Mouse (Mus musculus) embryonic facial prominence, embryonic 11.5 days (tissue): ENCODE data around the gene Rbm6. TPM values are rescaled to one million over a fixed set of nuclear protein-coding genes. Genes with fewer than 3 reads are reported as not detected.
A peak's percentile ranks its signal among the peaks of the same experiment; 100 is the strongest.

Source experiments
- ATAC-seq: fragments of 200-750 bp; cut with Nextera tagmentation; replicated peaks from 2 replicates; pipeline ENCODE4 v1.8.0; 2017; ENCODE audit warnings: low read depth; ENCODE audit not compliant: insufficient number of reproducible peaks, low FRiP score, low TSS enrichment
- DNase-seq: peaks from one replicate; pipeline ENCODE4 v3.0.0-alpha.2; 2015; ENCODE audit warnings: low spot score
- H3K27ac ChIP-seq: fragments of 300-500 bp; sonication (generic); replicated peaks from 2 replicates; pipeline ENCODE4 v1.5.1; 2014; ENCODE audit warnings: mild to moderate bottlenecking, low read depth, low read length, control low read depth
- H3K27me3 ChIP-seq: fragments of 300-500 bp; sonication (generic); 2 replicates; pipeline ENCODE4 v1.6.1; 2014; ENCODE audit warnings: mild to moderate bottlenecking, low read length, moderate library complexity, mixed read lengths; ENCODE audit not compliant: control insufficient read depth, insufficient read depth
- H3K36me3 ChIP-seq: fragments of 300-500 bp; sonication (generic); replicated peaks from 2 replicates; pipeline ENCODE4 v1.6.1; 2014; ENCODE audit warnings: low read depth, mild to moderate bottlenecking, low read length, moderate library complexity, mixed read lengths; ENCODE audit not compliant: control insufficient read depth, insufficient read depth
- H3K4me1 ChIP-seq: fragments of 300-500 bp; sonication (generic); 2 replicates; pipeline ENCODE4 v1.6.1; 2014; ENCODE audit warnings: low read length, mixed read lengths; ENCODE audit not compliant: control insufficient read depth, insufficient read depth
- H3K4me2 ChIP-seq: fragments of 300-500 bp; sonication (generic); 2 replicates; pipeline ENCODE4 v1.6.1; 2014; ENCODE audit warnings: low read depth, mild to moderate bottlenecking, control low read depth, low read length, moderate library complexity
- H3K4me3 ChIP-seq: fragments of 300-500 bp; sonication (generic); 2 replicates; pipeline ENCODE4 v1.5.1; 2014; ENCODE audit warnings: low read depth, low read length, control low read depth
- H3K9ac ChIP-seq: fragments of 300-500 bp; sonication (generic); replicated peaks from 2 replicates; pipeline ENCODE4 v1.6.1; 2014; ENCODE audit warnings: mild to moderate bottlenecking, control low read depth, low read length
- H3K9me3 ChIP-seq: fragments of 300-500 bp; sonication (generic); replicated peaks from 2 replicates; pipeline ENCODE4 v1.6.1; 2016; ENCODE audit warnings: mild to moderate bottlenecking, low read length, inconsistent platforms, mixed read lengths; ENCODE audit not compliant: control insufficient read depth
- WGBS: fragments of 180-500 bp; shearing (Covaris S2); extraction: QIAGEN DNeasy Blood & Tissue Kit; methylation state at CpG from one replicate; pipeline ENCODE4 v1.1.7; 2014; 5-methylcytosine and 5-hydroxymethylcytosine counted together
- polyA plus RNA-seq: library from polyadenylated mRNA; unstranded; fragments of >200 nt; fragmentation: Nextera tagmentation; extraction: Ambion mirVana; gene quantifications from 2 replicates; pipeline ENCODE4 v1.2.1, GENCODE M21; 2014

Gene Rbm6
- polyA plus RNA-seq, 1 experiment from 2014 or later, result 101 TPM

DNA sequence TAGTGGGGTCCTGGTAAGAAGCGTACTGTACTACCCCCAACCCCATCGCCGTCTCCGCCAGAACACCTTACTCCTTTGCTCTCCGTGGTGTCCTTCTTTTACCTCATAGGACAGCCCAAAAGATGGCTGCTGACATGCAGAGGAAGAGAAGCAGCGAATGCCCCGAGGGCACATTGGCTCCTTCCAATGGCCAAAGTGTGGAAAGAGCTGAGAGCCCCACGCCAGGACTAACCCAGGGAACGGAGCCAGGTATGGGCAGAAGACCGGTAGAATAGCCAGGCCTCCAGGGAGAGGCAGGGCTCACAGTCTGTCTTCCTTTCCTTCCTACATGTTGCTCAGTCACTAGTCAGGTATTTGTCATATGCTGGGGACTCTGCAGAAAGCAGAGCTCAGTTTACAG, 25.5 kb upstream of the Rbm6 start:
- 80% methylated on average over 10 of the region's 10 CpGs for WGBS
- Histone ChIP-seq H3K27ac (no peak overlapping the region), H3K27me3 (peaks cover 3% of the 10 kb centered on the region), H3K9ac (no peak overlapping the region), H3K4me2 (no peak overlapping the region), H3K4me3 (no peak overlapping the region), H3K4me1 (no peaks in the 10 kb centered on the region; the same call in 1 of the 2 replicates), H3K9me3 (no peaks in the 10 kb centered on the region), H3K36me3 (no peaks in the 10 kb centered on the region)
- ATAC-seq (no peak), DNase-seq (no peak)

DNA sequence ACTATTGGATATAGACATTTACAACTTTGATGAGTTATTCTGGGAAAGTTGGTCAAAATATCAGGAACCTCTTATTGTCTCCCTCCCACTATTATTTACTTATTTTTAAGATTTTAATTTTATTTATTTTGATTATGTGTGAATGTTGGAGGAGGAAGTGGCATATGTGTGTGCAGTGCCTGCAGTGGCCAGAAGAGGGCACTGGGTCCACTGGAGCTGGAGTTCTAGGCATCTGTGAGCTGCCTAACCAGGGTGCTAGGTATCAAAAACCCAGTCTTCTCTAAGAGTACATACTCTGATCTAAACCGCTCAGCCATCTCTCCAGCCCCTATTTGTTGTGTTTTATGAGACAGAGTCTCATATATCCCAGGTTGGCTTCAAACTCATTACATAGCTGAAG, 18.0 kb upstream of the Rbm6 start:
- H3K9ac ChIP-seq, result no peak overlapping the region
- 96% methylated on average over 1 of the region's 1 CpGs for WGBS
- DNase-seq (no peak), ATAC-seq (no peak)
- no peak overlapping the region for H3K27ac ChIP-seq
- no peaks in the 10 kb centered on the region for H3K27me3 ChIP-seq
- no peak overlapping the region for H3K4me3 ChIP-seq
- H3K36me3 ChIP-seq, result no peaks in the 10 kb centered on the region
- H3K9me3 ChIP-seq, result no peaks in the 10 kb centered on the region
- no peak overlapping the region for H3K4me2 ChIP-seq
- H3K4me1 ChIP-seq, result no peaks in the 10 kb centered on the region

DNA sequence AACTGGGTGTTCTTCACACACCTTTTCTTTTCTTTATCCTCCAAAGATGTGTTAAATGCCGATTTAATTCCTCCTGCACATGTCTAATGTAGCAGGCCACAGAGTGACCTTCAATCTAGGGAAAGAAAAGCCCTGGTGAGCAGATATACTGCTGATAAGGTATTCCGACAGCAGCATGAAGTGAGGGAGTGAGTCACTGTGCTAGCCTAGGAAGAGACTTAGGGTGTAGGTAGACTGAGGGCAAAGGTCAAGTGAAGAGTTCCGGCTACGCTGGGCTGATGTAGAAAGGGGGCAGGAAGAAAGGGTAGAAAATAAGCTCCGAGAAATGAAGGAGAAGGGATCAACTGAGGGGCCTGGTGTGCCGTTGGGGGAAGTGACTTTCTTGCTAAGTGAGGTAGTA, 17.2 kb upstream of the Rbm6 start:
- no peak overlapping the region for H3K27ac ChIP-seq
- H3K4me2 ChIP-seq, result no peak overlapping the region
- H3K9ac ChIP-seq, result no peak overlapping the region
- H3K9me3 ChIP-seq, result no peaks in the 10 kb centered on the region
- DNase-seq (no peak), ATAC-seq (no peak)
- 87% methylated on average over 6 of the region's 6 CpGs for WGBS
- H3K4me1 ChIP-seq, result no peaks in the 10 kb centered on the region
- H3K4me3 ChIP-seq, result no peak overlapping the region
- H3K27me3 ChIP-seq, result no peaks in the 10 kb centered on the region
- H3K36me3 ChIP-seq, result no peaks in the 10 kb centered on the region

DNA sequence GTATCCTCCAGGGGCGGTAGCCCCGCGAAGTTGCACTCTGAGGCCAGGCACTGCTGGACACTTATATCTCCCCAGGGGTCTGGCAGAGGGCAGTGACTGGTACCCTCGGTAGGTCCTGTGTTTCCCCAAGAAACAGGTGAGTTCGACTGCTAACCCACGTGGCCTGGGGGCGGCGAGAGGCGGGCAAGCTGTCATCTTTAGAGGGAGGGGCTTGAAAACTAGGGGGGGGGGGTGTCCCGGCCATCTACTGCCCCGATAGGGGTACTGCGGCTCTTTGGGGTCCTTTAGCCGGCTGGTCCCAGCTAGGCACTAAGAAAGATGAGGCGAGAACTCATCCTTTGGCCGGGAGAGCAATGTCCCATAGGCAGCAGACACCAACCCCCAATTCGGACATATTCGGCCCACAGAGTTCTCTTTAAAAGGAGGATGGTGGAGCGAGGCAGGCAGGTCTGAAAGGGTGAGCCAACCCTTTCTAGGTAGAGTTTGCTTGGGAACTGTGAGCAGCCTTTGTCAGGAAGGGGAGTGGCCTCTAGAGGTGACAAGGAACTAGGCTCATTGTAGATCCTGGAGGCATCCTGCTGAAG, 15.3 kb upstream of the Rbm6 start:
- H3K4me2 ChIP-seq, result peak overlapping the region; percentile 79
- no peaks in the 10 kb centered on the region for H3K9me3 ChIP-seq
- under 1% methylated on average over 18 of the region's 18 CpGs for WGBS
- H3K4me1 ChIP-seq, result no peaks in the 10 kb centered on the region
- no peaks in the 10 kb centered on the region for H3K36me3 ChIP-seq
- H3K4me3 ChIP-seq, result peak overlapping the region; percentile 68
- ATAC-seq (peak; percentile 75), DNase-seq (peak; percentile 52)
- H3K9ac ChIP-seq, result peak overlapping the region; percentile 60
- H3K27ac ChIP-seq, result no peak overlapping the region
- no peaks in the 10 kb centered on the region for H3K27me3 ChIP-seq

DNA sequence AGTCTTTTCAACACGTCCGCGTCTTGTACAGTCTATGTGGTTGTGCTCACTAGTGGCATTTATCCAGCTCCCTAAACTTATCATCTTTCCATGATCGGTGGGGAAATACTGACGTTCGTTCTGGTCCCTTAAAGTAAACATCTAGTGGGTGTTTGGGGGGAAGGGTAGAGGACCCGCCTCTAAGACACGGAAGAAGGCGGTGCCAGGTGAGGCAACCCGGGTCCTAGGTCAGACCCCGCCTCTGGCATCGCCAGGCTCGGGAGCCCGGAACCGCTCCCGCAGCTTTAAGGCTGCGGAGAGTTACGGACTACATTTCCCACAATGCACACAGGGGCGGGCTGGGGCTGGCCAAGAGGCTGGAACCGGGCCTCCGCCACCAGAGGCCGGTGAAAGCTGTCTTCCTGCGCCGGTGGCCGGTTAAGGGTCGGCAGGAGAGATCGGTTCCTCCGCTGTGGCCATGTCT, 14.8 kb upstream of the Rbm6 start, which contains the start of gene Mon1a:
TSS of gene Mon1a (plus strand) at position 348 of the 463 bp plus-strand sequence.
- ATAC-seq (peak; percentile 95), DNase-seq (peak; percentile 92)
- Histone ChIP-seq H3K9ac (peak within 1 kb of the TSS; percentile 60), H3K4me1 (no peaks in the 10 kb centered on the region), H3K36me3 (no peaks in the 10 kb centered on the region), H3K9me3 (no peaks in the 10 kb centered on the region), H3K4me3 (peak within 1 kb of the TSS; percentile 68), H3K27ac (no peak within 1 kb of the TSS), H3K27me3 (no peaks in the 10 kb centered on the region), H3K4me2 (peak within 1 kb of the TSS; percentile 79)
- under 1% methylated on average over 28 of the region's 28 CpGs for WGBS

DNA sequence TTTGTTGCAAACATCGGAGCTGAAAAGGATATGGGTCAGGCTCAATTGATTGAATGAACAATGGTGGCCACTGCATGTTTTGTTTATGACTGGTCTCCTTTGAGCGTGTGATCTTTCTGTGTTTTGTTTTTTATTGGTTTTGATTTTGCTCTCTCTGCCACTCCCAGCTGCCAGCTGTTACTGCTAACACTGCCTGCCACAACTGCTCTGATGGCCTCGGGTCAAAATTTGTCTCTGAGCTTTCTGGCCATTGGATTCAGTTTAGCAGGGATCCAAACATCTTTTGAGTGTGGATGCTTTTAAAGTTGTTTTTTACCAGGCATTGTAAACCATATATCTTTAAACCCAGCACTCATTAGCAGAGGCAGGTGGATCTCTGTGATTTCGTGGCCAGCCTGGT, 7.4 kb upstream of the Rbm6 start:
- WGBS, result 71% methylated on average over 4 of the region's 4 CpGs
- Histone ChIP-seq H3K27me3 (no peaks in the 10 kb centered on the region), H3K9me3 (no peaks in the 10 kb centered on the region), H3K27ac (no peak overlapping the region), H3K4me3 (no peak overlapping the region), H3K4me2 (no peak overlapping the region), H3K9ac (no peak overlapping the region), H3K4me1 (no peaks in the 10 kb centered on the region), H3K36me3 (no peaks in the 10 kb centered on the region)
- no peak for ATAC-seq
- DNase-seq, result no peak

DNA sequence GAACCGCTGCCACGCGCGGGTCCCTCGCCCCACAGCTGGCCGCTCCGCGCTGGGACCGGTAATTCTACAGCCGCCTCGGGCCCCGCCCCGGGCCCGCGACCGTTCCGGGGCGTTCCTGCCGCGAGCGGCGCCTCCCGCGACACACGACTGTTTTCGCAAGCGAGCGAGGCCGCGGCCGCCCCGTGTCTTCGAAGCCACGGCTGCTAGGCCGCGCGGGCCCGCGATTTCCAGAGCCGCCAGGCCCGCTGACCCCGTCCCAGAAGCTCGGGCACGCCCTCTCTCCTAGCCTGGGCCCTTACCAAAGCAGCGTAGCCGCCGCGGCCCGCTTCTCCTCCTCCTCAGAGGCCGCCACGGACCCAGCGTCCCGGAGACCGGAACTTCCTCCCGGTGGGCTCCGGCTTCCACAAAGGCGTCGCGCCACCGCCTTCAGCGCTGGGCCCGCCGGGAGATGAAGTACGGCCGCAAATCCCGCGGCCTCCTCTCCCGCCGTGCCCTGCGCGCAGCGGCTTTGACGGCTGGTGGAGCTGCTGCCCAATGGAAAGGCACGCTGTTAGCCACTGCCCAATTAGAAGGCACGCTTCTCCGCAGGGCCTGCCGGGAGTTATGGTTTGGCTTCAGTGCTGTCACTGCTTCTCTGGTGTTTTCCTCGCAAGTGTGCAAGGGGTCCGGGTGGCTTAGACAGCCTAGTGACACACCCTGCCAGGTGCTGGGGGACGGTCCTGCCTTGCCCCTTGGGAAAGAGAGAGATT, 513 bp downstream of the Rbm6 start:
- no peaks in the 10 kb centered on the region for H3K27me3 ChIP-seq
- peak overlapping the region; percentile 90 for H3K27ac ChIP-seq
- ATAC-seq (peak; percentile 99), DNase-seq (peak; percentile 96)
- no peaks in the 10 kb centered on the region for H3K4me1 ChIP-seq
- under 1% methylated on average over 75 of the region's 80 CpGs for WGBS
- no peaks in the 10 kb centered on the region for H3K36me3 ChIP-seq
- H3K9ac ChIP-seq, result peak overlapping the region; percentile 99
- no peaks in the 10 kb centered on the region for H3K9me3 ChIP-seq
- H3K4me3 ChIP-seq, result peak overlapping the region; percentile 97
- peak overlapping the region; percentile 68 for H3K4me2 ChIP-seq

DNA sequence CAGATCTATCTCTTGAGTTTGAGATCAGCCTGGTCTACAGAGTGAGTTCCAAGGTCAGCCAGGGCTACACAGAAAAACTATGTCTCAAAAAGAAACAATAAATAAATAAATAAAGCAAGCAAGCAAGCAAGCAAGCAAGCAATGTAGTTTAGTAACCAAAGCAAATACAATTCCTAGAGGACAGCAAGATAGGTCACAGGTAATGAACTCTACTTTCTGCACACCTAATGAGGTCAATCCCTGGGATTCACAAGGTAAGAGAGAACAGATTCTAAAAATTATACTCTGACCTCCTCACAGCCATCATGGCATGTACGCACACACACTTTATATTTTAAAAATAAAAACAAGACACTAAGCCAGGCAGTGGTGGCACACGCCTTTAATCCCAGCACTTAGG, 7.0 kb downstream of the Rbm6 start:
- Histone ChIP-seq H3K27me3 (no peaks in the 10 kb centered on the region), H3K27ac (no peak overlapping the region), H3K9me3 (no peaks in the 10 kb centered on the region), H3K9ac (no peak overlapping the region), H3K36me3 (no peaks in the 10 kb centered on the region), H3K4me3 (no peak overlapping the region), H3K4me2 (no peak overlapping the region), H3K4me1 (no peaks in the 10 kb centered on the region)
- no peak for DNase-seq
- ATAC-seq, result no peak
- 95% methylated on average over 2 of the region's 2 CpGs for WGBS
